Mouse (Mus musculus) hindbrain, embryonic 10.5 days (tissue): ENCODE measurements around the gene Cdcp2. TPM values are rescaled to one million over a fixed set of nuclear protein-coding genes. Genes with fewer than 3 reads are reported as not detected.
"Not testable (repeated sequence)": the region's sequence is repeated elsewhere in the genome, so short reads cannot be mapped to it uniquely, and the experiment has no call there.

Experiments used
- DNase-seq: peaks from one replicate; pipeline ENCODE4 v3.0.0-alpha.2; 2017; ENCODE audit warnings: low spot score
- H3K27ac ChIP-seq: fragments of 300-500 bp; sonication (generic); 2 replicates; pipeline ENCODE4 v1.5.1; 2016; ENCODE audit warnings: mild to moderate bottlenecking, moderate library complexity
- H3K27me3 ChIP-seq: fragments of 300-500 bp; sonication (generic); 2 replicates; pipeline ENCODE4 v1.6.1; 2016; ENCODE audit warnings: mild to moderate bottlenecking; ENCODE audit not compliant: poor library complexity, insufficient read depth, severe bottlenecking
- H3K36me3 ChIP-seq: fragments of 300-500 bp; sonication (generic); 2 replicates; pipeline ENCODE4 v1.6.1; 2016; ENCODE audit warnings: mild to moderate bottlenecking, moderate library complexity
- H3K4me1 ChIP-seq: fragments of 300-500 bp; sonication (generic); replicated peaks from 2 replicates; pipeline ENCODE4 v1.6.1; 2016; ENCODE audit warnings: mild to moderate bottlenecking
- H3K4me3 ChIP-seq: fragments of 300-500 bp; sonication (generic); 2 replicates; pipeline ENCODE4 v1.5.1; 2016; ENCODE audit warnings: mild to moderate bottlenecking, moderate library complexity
- H3K9me3 ChIP-seq: fragments of 300-500 bp; sonication (generic); 2 replicates; pipeline ENCODE4 v1.6.1; 2016; ENCODE audit warnings: mild to moderate bottlenecking, moderate library complexity
- WGBS: fragments of 180-500 bp; shearing (Covaris S2); methylation state at CpG from one replicate; pipeline ENCODE4 v1.1.7; 2016; 5-methylcytosine and 5-hydroxymethylcytosine counted together
- polyA plus RNA-seq: library from polyadenylated mRNA; unstranded; fragments of >200 nt; fragmentation: Nextera tagmentation; extraction: Ambion mirVana; gene quantifications from 2 replicates; pipeline ENCODE4 v1.2.1, GENCODE M21; 2016

The Cdcp2 gene
- polyA plus RNA-seq, 1 experiment from 2014 or later = 0.30 TPM

DNA sequence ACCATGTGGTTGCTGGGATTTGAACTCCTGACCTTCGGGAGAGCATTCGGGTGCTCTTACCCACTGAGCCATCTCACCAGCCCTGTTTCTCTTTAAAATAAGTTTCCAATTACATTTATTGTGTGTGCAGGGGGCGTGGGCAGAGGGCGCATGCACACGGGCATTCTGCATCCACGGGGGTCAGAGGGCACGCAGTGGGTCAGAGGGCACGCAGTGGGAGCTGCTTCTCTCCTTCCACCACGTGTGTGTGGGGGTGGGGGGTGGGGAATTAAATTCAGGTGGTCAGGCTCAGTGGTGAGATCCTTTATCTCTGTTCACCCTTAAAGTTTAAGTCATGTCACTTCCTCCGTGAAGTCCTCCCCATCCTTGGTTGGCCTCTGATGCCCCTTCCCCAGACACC, 1.7 kb downstream of the Cdcp2 start:
- Histone ChIP-seq H3K36me3 (no peaks in the 10 kb centered on the region), H3K4me3 (no peak overlapping the region), H3K9me3 (no peaks in the 10 kb centered on the region), H3K27ac (no peak overlapping the region), H3K4me1 (peaks cover 68% of the 10 kb centered on the region), H3K27me3 (no peaks in the 10 kb centered on the region)
- WGBS = 51% methylated on average over 10 of the region's 10 CpGs
- peak; percentile 31 for DNase-seq

DNA sequence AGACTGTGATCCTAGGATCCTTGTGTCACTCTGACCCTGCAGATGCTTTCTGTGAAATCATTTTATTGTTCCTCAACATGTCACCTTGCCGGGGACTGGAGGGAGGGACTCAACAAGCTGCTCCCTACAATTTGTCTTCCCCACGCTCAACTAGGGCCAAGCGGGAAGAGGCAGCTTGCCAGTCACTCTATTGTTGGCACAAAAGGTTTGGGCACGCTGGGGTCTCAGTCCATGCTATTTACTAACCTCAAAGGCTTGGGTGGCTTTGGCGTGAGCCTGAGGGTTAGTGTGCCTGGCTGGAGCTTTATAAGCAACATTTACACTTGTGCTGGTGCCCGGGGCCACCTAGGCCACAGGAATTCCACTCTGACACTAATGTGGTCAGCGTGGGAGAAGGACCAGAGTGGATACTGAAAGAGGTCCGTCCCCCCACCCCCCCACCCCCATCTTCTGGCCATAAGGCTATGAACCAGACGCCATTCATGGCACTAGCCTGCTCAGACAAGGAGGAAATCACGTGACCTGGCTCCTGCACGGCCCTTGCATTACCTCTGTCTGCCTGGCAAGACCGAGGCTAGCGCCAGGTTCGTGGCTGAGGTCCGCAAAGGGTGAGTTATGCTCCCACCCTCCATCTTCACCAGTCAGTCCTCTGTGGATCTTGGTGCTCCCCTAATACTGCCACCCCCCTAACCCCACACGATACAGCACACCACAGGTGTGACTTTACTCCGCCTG, 2.3 kb downstream of the Cdcp2 start:
- H3K36me3 ChIP-seq = no peaks in the 10 kb centered on the region
- peak overlapping the region; percentile 17 for H3K27ac ChIP-seq
- no peak for DNase-seq
- WGBS = 77% methylated on average over 17 of the region's 17 CpGs
- H3K4me3 ChIP-seq = no peak overlapping the region
- H3K4me1 ChIP-seq = peaks cover 62% of the 10 kb centered on the region
- H3K27me3 ChIP-seq = no peaks in the 10 kb centered on the region
- no peaks in the 10 kb centered on the region for H3K9me3 ChIP-seq

DNA sequence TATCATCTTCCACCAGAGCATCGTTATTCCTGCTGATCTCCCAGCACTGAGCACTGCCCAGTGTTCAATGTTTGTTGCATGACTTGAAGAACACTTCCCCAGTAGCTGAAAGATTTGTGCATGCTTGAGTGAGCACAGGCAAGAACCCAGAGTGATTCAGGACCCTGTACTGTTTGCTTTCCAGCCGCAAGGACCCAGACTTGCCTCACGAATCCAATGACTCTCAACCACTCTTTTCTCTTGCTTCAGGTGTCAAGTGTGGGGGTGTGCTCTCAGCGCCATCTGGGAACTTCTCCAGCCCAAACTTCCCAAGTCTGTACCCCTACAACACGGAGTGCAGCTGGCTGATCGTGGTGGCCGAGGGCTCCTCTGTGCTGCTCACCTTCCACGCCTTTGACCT, 5.5 kb downstream of the Cdcp2 start:
- Histone ChIP-seq H3K36me3 (no peaks in the 10 kb centered on the region), H3K27ac (peak overlapping the region; percentile 54), H3K27me3 (no peaks in the 10 kb centered on the region), H3K9me3 (no peaks in the 10 kb centered on the region), H3K4me1 (peaks cover 40% of the 10 kb centered on the region), H3K4me3 (no peak overlapping the region)
- 68% methylated on average over 8 of the region's 8 CpGs for WGBS
- DNase-seq = no peak

DNA sequence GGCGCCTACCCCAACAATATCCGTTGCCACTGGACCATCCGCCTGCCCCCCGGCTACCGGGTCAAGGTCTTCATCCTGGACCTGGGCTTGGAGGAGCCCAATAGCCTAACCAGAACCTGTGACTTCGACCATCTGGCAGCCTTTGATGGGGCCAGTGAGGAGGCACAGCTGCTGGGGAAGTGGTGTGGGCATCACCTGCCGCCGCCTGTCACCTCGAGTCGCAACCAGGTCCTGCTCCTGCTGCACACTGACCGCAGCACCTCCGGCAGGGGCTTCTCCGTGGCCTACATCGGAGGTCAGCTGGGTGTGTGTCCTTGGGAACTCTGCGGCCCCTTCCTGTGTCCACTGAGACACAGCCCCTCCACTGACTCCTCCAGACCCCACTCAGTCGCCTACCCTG, 10.1 kb downstream of the Cdcp2 start:
- peak overlapping the region; percentile 69; the same call in 1 of the 2 replicates for H3K27ac ChIP-seq
- WGBS = 90% methylated on average over 16 of the region's 16 CpGs

DNA sequence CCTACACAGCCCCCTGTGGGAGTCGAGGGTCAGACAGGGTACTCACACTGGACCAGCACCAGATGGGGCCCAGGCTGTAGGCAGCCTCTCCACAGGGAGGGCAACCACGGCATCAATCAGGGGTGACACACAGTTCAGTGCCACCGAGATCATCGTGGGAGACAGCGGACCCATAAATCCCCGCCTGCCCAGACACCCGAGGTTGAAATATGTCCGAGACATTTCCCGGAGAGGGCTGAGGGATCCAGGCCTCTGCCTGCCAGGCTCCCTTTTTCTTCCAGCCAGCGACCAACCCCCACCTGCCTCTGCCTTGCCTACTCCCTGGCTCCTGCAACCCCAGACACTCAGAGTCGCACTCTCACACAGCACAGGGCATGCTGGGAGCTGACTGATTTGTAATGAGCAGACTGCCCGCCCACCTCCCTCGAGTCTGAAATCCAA, 11.6 kb downstream of the Cdcp2 start:
- peak; percentile 36 for DNase-seq
- Histone ChIP-seq H3K4me3 (no peak overlapping the region), H3K27me3 (no peaks in the 10 kb centered on the region), H3K9me3 (no peaks in the 10 kb centered on the region), H3K27ac (peak overlapping the region; percentile 69), H3K36me3 (no peaks in the 10 kb centered on the region), H3K4me1 (peaks cover 40% of the 10 kb centered on the region)
- 44% methylated on average over 13 of the region's 13 CpGs for WGBS

More for the DNA sequence above, 10.1 kb downstream of the Cdcp2 start:
- H3K4me3 ChIP-seq = no peak overlapping the region
- H3K9me3 ChIP-seq = no peaks in the 10 kb centered on the region
- no peak for DNase-seq
- H3K27me3 ChIP-seq = no peaks in the 10 kb centered on the region
- no peaks in the 10 kb centered on the region for H3K36me3 ChIP-seq
- peaks cover 51% of the 10 kb centered on the region for H3K4me1 ChIP-seq

DNA sequence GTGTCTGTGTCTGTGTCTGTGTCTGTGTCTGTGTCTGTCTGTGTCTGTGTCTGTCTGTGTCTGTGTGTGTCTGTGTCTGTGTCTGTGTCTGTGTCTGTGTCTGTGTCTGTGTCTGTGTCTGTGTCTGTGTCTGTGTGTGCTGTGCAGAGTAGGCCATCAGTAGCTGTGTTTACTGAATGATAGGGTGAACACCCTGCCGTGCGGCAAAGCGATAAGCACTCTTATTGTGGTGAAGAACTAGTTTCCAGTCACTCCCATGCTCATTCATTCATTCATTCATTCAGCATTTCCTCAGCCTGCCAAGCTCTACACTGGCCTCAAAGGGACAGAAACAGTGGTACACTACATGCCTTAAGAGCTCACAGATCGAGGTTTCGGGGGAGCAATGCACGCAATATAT, 12.5 kb downstream of the Cdcp2 start:
- WGBS = 95% methylated on average over 6 of the region's 6 CpGs
- DNase-seq, H3K4me3 ChIP-seq, H3K9me3 ChIP-seq, H3K36me3 ChIP-seq, H3K27me3 ChIP-seq: not testable (repeated sequence)
- peak overlapping the region; percentile 54 for H3K27ac ChIP-seq
- H3K4me1 ChIP-seq = peaks cover 45% of the 10 kb centered on the region

DNA sequence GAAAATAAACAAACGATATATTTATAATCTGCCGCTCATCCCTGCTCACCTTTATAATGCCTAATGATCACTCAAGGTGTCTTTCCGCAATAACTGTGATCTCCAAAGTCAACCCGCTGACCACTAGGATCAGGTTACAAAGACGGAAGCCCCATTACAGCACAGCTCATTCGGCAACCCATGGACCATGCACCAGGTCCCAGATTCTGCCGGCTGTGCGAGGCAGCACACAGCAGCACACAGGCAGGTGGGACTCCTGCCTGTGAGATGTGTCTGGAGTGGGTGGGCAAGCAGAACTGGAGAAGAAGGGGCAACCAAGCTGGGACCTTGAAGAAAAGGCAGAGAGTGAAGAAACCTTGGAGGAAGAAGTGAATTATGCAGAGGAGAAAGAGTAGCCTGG, 17.6 kb downstream of the Cdcp2 start:
- Histone ChIP-seq H3K36me3 (no peaks in the 10 kb centered on the region), H3K4me3 (no peak overlapping the region), H3K27me3 (0 out of 2 replicates have a peak, but pooled peaks cover 4% of the 10 kb centered on the region), H3K4me1 (peaks cover 31% of the 10 kb centered on the region), H3K27ac (no peak overlapping the region), H3K9me3 (no peaks in the 10 kb centered on the region)
- WGBS = 68% methylated on average over 8 of the region's 8 CpGs
- no peak for DNase-seq

DNA sequence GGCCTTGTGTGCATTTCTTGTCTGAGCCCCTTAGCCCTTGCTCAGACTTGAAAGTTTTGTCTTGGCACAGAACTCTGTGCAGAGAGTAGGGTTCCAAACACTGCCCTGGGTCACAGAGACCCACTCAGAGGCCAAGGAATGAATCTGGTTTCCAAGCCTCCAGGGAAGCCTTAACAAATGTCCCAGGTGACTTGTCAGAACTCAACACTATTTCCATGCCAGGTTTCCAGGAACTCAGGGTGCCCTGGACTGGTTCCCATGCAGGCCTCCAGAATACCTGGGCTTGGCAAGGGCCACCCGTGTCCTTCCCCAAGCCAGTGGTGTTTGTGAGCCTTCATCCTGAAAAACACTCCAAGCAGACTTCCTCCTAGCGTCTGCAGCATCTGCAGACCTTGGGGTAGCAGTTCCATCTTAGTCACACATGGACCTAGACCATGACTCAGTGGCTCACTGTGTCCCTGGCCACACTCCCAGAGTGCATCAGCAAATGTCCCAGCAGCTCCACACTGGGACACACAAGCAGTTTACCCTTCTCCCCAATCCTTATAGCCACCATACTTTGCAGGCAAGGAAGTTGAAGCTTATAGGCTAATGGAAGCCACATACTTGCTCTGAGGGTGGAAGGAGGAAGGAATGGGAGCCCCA, 21.2 kb downstream of the Cdcp2 start:
- H3K27me3 ChIP-seq = 0 out of 2 replicates have a peak, but pooled peaks cover 4% of the 10 kb centered on the region
- no peak for DNase-seq
- no peaks in the 10 kb centered on the region for H3K9me3 ChIP-seq
- H3K36me3 ChIP-seq = no peaks in the 10 kb centered on the region
- H3K4me1 ChIP-seq = peaks cover 28% of the 10 kb centered on the region
- 84% methylated on average over 2 of the region's 2 CpGs for WGBS
- H3K27ac ChIP-seq = no peak overlapping the region
- H3K4me3 ChIP-seq = no peak overlapping the region

DNA sequence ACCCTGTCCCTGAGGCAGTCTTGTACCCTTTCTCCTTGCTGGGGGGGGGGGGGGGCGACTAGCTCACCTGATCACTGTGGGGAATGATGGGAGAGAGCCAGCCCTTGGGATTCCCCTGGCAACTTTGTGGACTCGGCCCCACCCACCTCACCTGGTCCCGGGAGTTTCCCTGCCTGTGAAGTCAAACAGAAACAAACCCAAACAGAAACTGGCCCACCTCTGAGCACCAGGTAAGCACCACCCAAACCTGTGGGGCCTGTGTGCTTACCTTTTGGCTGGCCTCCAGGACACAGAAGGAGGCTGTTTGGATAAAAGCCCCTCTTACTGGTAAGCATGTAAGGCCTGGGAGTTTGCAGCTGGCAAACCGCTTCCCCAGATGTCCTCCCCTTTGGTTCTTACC, 22.4 kb downstream of the Cdcp2 start:
- DNase-seq = no peak
- no peak overlapping the region for H3K4me3 ChIP-seq
- 0 out of 2 replicates have a peak, but pooled peaks cover 4% of the 10 kb centered on the region for H3K27me3 ChIP-seq
- H3K4me1 ChIP-seq = peaks cover 27% of the 10 kb centered on the region
- H3K9me3 ChIP-seq = no peaks in the 10 kb centered on the region
- 0 out of 2 replicates have a peak overlapping the region, but pooled peaks have one; percentile 23 for H3K27ac ChIP-seq
- no peaks in the 10 kb centered on the region for H3K36me3 ChIP-seq
- WGBS = 67% methylated on average over 4 of the region's 4 CpGs

DNA sequence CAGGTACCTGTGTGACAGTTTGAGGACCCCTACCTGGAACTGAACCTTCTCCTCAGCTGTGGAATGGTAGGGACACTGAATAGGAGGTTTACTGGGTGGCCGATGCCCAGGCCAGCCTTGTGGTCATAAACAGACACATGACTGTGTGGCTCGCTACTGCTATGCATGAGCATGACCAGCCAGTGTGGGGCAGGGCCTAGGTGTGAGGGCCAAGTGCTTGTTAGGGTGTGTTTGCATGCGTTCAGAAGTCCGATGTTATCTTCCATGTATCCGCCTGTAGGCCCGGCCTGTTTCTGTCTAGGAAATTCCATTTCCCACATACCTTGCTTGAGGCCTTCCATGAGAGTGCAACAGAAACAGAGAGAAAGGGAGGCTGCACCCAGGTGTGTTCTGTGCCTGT, 24.0 kb downstream of the Cdcp2 start:
- H3K4me1 ChIP-seq = peaks cover 38% of the 10 kb centered on the region
- H3K36me3 ChIP-seq = no peaks in the 10 kb centered on the region
- DNase-seq = no peak
- H3K27ac ChIP-seq = peak overlapping the region; percentile 85
- H3K9me3 ChIP-seq = no peaks in the 10 kb centered on the region
- 94% methylated on average over 6 of the region's 6 CpGs for WGBS
- no peak overlapping the region for H3K4me3 ChIP-seq
- no peaks in the 10 kb centered on the region for H3K27me3 ChIP-seq

DNA sequence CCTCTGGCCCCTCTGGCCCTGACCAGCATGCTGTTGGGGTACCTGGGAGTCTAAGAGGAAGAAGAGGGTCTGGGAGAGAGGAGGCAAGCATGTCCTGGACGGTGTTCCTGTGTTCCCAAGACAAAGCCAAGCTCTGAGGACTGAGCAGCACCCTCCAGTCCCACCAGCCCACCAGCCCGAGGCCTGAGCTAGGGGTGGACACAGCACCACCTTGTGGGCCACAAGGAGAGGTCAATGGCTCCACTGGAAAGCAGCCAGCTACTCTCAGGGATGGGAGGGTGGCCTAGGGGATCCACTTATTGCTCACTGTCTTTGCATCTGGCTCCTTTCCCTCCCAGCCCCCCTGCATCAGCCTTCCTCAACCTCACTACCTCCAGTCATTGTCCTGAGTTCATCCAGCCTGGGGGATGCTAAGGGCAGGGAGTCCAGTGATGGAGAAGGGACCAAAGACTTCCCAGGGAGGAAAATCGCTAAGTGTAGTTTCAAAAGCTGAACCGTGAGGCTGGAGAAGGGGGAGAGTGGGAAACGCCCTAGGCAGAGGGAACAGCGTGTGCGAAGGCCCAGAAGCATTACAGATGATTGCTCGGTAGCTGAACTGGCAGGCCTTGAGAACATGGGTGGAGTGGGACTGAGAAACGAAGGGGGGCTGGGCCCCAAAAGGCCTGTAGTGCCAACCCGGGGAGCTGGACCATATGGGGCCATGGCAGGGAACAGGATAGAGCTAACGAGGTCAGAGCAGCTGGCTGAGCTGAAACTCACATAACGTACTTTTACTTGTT, 24.7 kb downstream of the Cdcp2 start:
- H3K4me3 ChIP-seq = no peak overlapping the region
- peak overlapping the region; percentile 85 for H3K27ac ChIP-seq
- peak; percentile 77 for DNase-seq
- peaks cover 44% of the 10 kb centered on the region for H3K4me1 ChIP-seq
- H3K27me3 ChIP-seq = peaks cover 2% of the 10 kb centered on the region; the same call in 1 of the 2 replicates
- H3K36me3 ChIP-seq = no peaks in the 10 kb centered on the region
- 58% methylated on average over 12 of the region's 12 CpGs for WGBS
- no peaks in the 10 kb centered on the region for H3K9me3 ChIP-seq

DNA sequence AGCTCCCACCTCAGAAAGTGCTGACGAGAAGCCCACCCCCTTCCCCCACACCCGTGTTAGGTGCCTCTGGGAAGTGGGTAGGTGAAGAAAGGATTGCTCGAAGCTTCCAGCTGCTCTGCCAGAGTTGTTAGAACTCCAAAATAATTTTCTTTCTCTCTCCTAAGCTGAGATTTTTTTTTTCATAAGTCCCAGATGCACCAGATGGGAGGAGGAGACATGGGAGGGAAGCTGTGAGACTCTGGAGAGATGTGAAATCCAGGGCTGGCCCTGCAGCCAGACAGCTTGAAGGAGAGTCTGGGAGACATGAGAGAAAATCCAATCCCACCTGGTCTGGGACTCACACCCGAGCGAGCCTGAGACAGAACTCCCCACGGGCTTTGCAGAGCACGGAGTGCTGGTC, 27.7 kb downstream of the Cdcp2 start:
- Histone ChIP-seq H3K27me3 (peaks cover 5% of the 10 kb centered on the region; the same call in 1 of the 2 replicates), H3K27ac (peak overlapping the region; percentile 31; the same call in 1 of the 2 replicates), H3K36me3 (no peaks in the 10 kb centered on the region), H3K9me3 (no peaks in the 10 kb centered on the region), H3K4me1 (peaks cover 65% of the 10 kb centered on the region), H3K4me3 (no peak overlapping the region)
- no peak for DNase-seq
- WGBS = 66% methylated on average over 7 of the region's 7 CpGs
